Mouse (Mus musculus): ENCODE measurements around the gene Dis3l.

Gene Dis3l

DNA sequence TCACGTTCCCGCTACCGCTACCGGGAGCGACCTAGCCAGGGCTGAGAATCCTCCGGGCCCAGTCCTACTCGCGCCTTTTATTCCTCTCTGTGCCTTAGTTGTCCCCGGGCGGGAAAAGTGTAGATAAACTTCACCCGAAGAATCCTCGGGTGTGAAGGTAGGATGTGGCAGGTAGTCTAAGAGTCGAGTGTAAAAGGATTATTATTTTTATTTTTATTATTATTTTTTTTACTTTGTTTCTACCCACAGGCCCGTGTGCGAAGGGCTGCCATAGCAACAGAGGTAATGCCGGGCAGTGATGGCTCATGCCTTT lies at the start of gene Dis3l:
Dis3l (minus strand) TSS at position 35 of the 313 bp plus-strand sequence.
- DNase-seq, result no peak

DNA sequence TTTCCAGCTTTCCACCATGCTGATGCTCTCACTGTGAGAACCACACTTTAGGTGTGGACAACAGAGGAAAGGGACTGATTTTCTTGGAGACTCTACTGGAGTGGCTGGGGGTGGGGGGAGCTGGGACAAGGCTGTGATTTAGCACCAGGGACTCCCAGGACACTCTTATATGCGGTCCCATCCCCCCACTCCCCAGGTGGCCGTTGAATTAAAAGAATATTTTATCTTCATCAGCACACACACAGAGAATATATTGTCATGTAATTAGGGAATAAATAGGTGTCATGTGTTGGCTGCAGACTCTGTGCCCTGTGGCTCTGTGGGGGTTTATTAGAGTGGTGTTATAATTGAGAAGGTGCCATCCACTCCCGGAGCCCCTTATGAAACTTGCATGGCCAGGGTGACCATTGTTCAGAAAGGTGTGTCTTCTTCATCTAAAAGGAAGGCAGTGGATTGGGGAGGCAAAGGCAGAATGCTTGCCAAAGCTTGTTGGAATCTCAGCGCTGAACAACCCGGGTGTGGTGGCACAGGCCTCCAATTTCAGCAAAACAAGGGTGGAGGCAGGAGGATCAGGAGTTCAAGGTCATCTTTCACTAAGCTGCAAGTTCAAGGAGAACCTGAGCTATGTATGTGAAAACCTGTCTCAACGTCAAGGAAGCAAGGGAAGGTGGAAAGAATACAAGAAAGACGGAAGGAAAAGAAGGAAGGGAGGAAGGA lies 48.6 kb upstream of the Dis3l start:
- DNase-seq, result no peak

DNA sequence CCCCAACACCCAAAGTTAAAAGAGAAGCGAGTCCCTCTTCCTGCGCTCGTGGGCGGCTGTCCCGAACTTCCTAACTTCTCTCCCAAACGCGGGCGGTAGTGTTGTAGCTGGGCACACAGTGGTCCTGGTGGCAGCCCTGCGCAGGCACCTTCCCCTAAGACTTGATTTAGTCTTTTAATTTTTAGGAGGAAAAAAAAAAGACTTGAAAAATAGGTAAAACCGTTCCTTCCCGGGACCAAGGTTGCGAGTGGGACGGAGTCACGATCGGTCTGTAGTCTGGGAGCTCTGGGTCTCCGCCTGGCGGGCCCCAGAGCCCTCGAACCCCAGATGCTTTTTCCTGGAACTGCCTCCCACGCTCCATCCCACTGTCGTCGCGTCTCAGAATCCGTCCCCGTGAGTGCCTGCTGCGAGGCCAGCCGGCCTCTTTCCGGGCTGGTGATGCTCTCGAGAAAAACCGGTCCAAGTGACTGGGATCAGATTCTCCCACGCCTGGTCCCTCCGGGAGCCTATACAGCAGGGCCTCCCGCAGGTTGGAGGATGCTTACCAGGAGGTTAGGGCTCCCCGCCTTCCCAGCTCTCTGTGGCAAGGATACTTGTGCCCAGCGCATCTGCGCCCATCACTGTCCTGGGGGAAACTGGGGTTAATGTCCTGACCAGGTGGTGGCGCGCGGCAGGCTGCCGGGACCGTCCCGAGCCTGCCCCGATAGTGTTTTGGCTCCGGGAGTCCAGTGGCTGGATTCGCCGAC lies 45.6 kb upstream of the Dis3l start:
- DNase-seq, result peak; percentile 37 to 55

DNA sequence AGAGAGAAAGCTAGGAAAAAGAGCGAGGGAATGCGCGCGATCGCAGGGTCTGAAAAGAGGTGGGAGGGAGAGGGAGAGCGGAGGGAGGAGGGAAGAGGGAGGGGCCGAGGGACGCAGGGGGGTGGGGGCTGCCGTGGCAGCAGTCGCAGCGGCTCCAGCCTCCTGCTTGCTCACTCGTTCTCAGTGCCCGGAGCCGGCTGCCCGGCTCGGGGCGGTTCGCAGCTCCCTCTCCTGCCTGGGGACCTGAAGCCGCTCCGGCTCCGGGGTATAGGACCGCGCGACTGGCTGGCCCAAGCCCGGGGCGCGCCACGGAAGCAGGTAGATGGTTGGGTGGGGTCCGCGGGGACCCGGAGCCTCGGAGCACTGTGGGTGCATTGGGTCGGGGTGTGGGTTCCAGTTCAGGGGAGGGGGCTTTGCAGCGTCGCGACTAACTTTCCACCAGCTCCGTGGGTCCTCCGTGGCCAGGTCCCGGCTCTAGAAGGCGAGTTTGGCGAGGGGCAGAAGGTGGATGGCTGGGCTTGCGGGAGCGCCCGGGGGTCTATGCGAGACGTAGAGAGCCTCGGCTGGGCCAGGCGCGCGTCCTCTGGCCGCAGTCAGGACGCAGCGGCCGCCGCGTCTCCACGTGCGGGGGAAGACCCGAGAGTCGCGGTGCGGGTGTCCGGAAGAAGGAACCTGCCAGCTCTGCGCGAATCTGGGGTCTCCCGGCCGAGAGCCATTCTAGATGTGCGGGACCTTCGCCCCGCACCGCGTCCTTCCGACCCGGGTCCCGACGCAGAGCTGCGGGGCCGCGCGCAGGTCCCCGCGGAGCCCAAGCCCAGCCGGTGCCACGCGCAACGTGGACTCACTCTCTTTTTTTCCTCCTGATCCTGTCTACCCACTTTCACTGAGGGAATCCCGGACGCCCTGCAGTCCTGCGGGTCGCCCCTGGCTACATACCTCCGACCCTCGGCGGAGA lies 44.7 kb upstream of the Dis3l start, which contains the start of gene Megf11:
Megf11 (plus strand) TSS at position 116 of the 955 bp plus-strand sequence.
- DNase-seq, result peak; percentile 61 to 74

DNA sequence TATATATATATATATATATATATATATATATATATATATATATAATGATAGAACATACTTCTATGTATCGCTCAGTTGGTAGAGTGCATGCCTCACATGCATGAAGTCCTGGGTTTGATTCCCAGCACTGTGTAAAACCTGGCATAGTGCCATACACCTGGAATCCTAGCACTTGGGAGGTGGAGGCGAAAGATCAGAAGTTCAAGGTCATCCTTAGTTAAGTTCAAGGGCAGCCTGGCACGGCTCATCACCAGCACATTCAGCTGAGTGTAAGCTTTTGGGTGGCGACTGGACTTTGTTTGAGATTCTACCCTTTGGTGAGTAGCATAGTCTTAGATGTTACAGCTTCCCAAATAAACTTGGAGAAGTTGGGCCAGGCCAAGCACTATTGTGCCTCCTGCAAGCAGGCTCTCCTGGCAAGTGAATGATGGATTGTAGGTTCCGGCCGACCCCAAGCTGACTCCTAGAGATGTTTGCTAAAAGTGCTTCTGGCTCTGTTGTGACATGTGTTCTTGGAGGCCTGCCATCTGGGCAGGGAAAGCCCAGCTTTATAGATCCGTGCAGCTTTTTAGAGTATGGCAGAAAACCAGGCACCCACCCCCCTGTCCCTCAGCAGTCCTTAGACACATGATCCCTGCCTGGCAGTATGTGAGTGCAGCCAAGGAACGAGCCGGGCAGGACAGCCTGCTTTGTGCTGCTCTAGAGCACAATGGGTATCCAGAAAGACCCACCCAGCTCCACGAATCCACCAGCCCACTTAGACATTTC lies 42.1 kb upstream of the Dis3l start:
- DNase-seq, result peak; percentile 36 to 49

DNA sequence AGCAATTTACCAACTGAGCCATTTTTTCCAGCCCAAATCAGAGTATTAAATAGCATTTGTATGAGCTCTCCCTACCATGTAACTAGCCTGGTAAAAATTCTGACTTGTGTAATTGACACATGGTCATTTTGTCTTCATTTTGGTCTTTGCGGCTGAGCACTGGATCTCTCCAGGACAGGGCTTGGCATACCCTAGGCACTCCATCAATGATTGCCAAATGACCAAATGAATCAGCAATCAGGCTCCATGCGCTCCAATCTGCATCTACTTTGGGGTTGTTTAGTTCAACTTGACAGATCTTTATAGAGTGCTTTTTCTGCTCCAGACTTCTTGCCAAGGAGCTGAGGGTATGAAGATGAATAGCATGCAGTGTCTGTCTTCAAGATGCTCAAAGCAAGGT lies 35.3 kb upstream of the Dis3l start:
- DNase-seq, result no peak

DNA sequence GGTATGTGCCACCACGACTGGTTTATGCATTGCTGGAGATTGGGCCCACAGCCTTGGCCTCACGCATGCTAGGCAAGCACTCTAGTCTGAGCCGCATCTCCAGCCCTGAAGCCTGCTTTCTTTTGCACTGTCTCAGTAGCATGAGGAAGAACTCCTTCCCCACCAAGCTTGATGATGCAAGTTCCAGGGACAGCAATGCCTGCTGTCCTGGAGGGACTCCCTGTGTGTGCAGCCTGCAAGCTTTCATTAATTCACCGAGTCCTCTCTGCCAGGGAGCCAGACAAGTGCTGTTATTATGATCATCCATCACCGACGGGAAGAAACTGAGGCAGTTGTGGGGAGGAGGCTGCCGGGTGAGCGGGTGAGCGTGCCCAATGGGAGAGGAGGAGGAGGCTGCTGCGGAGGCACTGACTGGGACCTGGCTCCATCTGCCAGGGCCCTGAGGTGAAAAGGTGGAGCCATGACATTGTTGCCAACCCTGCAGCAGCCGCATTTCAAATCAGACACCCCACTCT lies 30.3 kb upstream of the Dis3l start:
- DNase-seq, result no peak

DNA sequence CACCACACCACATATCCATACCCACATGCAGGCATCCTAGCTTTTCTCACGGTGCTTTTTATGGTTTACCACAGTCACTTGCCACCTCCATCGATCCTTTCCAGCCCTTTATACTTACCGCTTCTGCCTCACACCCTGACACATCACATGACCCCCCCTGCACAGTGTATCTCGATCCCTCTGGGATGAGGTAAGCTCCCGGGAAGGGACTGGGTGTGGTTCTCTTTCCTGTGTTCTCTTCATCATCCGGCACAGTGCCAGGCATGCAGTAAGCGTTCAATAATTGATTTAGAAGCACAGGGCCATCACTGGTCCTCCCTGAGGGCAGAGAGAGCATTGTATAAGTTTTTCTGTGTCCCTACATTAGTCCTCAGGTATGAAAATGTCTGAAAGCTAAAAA lies 28.8 kb upstream of the Dis3l start:
- no peak for DNase-seq

DNA sequence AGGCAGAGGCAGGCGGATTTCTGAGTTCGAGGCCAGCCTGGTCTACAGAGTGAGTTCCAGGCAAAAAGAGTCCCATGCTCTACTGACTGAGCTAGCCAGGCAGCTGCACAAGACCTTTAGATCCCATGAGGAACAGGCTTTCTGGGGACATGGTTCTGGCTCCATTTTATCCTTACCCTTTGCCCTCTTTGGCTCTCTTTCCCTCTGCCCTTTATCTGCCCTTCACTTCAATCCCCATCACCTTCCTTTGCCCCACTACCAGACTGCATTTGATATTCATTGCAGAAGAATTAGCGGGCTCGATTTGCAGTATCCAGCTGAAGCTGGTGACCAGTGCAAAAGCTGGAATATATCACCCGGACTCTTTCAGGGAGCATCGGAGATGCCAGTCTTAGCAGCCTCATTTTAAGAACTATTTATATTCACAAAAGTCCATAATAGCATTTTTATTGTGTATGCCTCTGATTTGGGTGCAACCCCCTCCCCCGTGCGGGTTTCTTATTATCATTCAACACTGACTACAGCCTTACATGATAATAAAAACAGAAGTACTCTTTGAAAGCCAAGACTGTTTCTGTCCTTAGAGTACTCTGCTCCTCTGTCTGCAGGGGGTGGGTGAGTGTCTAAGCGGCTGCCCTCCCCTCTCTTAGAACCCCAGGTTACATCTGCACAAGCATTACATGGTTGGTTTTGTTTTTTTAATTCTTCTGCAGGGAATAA lies 20.3 kb upstream of the Dis3l start:
- DNase-seq, result no peak

DNA sequence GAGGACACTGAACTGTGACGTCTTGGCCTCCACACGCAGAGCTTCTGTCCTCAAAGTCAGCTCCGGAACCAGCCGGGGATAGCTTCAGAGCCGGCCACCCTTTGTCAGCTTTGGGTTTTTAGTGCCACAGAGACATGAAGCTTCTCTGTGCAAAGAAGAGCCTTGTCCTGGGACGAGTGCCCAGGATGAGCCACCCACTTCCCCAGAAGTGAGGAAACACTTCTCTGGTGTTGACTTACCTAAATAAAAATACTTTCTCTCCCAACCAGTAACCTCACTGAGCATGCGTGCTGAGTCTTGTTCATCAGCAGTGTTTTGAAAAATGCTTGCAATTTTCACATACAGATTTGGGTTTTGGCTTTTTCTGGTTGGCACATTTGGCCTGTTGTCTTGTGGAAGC lies 14.5 kb upstream of the Dis3l start:
- DNase-seq, result no peak

DNA sequence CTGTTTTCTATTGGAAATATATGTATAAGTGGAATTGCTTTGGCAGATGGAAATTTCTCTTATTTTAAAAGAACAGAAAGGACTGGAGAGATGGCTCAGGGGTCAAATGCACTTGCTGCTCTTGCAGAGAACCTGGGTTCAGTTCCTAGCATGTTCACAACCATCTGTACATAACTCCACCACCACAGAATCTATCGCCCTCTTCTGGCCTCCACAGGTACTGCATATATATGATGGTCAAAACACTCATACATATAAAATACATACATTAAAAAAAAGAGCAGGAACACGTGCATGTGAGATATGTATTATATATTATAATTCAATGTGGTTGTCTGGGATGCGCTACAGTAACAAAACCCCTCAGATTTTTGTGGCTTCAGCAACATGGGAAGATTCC lies 10.1 kb upstream of the Dis3l start:
- DNase-seq, result no peak

DNA sequence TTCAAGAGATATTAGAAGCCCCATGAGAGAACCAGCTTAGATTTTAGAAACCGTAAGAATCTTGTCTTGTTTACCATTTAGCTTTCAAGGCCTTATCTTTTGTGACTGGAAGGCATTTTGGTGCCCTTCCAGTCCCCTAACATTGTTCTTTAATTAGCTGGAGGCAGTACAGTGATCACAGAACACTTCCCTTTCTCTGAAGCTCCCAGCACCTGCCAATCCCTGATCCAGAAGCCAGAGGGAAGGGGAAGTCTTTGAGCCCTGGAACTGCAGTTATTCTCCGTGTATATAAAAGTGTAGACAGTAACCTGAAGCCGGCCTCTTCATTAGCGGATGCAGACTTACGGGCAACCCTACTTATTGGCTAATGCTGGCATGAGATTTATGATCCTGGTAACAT lies 8.4 kb upstream of the Dis3l start:
- DNase-seq, result no peak

DNA sequence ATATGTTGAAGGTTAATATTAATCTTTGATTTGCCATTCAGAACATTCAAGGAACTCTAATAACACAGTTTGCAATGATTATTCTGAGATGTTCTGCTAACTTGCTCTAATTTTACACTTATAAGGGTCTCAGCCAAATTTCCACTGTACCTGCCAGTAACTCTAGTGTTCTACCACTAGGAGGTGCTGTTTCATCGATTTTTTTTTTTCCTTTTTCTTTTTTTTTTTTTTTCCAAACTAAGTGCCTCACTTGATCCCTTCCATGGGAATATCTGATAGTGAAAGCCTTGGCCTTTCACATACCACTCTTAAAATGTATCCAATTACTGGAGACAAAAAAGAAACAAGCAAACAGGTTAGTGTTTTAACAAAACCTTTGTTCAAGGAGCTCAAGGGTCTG lies 6.3 kb upstream of the Dis3l start:
- no peak for DNase-seq

DNA sequence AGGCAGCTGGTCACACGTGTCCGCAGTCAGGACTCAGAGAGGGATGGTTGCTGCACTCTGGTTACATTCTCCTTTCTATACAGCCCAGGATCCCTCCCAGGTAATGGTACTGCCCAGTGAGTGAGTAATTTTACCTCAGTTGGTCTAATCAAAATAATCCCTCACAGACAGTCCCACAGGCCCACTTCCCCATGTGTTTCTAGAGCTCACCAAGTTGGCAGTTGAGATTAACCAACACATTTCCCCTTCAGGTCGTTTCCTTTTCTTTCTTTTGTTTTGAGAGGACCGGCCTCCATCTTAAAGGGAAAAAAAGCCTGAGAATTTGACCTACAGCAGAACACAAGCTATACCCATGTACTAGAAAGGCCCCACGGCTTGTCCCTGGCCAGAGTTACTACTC lies 4.8 kb upstream of the Dis3l start:
- DNase-seq, result no peak

DNA sequence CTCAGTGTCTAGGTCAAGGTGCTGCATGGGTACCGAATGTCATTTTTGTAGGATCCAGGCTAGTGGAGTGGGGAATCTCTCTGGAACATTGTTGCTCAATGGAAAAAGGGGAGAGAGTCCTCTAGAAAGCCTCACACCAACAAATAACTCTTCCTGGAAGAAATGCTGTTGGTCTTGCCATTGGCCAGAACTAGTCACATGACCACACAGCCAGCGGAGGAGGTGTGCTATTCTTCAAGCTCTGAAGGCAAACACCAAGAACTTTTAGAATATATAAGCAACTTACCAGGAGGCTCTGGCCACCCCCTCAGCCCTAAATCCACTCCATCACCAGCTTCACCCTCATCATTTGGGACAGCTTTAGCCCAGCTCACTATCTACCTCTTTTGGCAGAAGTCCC lies 2.6 kb upstream of the Dis3l start:
- no peak for DNase-seq

DNA sequence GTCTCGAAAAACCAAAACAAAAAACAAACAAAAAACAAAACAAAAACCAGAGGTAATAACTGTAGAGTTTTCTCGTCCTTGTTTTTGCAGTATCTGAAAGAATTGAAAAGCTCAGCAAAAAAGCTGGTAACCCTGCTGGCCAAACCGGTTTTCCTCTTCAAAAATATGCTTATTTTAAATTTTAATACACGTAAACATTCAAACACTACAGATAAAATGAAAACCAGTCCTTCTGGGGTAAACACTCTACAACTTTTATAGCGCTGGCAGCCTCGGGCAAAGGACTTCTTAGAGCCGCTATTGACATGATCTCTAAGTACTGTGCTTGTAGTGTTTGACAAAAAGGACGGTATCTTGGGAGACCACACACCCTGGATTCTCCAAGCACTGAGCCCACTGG lies 583 bp upstream of the Dis3l start:
- no peak for DNase-seq

DNA sequence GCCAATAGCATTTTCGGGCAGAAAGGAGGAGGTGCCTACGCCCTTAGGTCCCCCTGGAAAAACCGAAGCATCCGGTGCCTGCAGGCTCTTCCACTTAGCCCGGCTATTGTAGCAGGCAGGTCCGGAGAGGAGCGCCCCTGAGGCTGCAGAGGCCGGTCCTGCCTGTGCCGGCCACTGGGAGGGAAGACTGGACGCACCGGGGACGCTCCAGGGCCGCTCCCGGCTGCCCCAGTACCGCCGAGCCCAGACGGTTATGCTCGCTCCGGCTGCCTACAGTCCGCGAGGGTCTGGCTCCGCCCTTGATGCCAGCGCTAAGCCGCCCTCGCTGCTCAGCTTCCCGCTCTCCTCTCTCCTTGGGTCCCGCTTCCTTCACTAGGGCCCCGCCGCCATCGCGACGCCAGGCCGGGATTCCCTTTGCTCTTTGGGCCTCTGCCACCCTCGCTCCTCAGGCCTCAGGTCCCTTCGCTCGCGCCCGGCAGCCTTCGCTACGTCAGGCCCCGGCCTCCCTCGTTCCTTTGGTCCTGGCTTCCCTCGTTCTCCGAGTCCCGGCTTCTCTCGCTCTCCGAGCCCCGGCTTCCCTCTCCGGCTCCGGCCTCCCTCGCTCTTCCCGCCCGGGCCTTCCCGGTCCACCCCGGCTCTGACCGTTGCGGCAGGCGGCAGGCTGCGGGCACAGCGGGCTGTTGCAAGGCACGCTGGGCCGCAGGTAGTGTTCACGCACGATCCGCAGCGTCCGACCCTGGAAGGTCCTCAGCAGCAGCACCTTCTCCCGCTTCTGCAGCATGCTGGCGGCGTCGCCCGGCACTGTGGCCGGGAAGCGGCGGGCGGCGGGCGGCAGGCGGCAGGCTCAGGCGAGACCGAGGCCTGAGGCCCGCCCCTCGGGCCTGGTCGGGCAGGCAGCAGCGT lies 486 bp downstream of the Dis3l start:
- DNase-seq, result peak; percentile 80 to 89

DNA sequence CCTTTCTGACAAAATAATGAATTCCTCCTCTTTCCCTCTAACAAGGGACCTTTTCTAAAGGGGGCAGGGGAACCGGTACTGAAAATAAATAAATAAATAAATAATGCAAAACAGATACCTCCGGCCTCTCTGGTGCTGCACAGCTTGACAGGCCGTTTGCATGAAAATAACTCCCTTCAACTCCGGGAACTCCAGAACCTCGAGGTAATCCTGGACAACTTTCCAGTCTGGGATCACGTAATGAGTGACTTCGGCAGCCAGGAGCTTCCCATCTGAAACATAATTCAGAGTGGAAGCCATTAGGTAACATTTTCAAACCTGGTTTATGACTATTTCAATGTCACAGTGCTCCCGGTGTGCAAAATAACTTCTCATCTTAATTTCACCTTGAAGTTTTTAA lies 1.7 kb downstream of the Dis3l start:
- peak in 1 of 2 experiments; percentile 10 for DNase-seq

DNA sequence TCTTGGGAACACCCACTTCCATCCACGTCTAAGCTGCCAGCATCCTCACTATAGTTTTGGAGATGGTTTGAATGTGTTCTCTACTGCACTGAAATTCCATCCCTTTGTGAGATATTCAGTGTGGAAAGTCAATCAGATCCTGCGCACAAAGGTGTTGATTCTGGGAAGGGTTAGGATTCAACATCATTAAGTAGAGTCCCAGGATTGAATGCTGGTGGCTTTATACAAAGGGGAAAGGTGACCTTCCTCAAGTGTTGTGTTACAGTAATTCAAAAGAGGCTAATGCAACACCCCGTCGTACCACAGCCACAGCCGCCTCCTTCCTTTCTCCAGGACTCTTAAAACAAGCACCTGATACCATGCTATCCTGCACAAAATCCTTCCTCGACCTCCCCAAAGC lies 5.3 kb downstream of the Dis3l start:
- DNase-seq, result no peak

DNA sequence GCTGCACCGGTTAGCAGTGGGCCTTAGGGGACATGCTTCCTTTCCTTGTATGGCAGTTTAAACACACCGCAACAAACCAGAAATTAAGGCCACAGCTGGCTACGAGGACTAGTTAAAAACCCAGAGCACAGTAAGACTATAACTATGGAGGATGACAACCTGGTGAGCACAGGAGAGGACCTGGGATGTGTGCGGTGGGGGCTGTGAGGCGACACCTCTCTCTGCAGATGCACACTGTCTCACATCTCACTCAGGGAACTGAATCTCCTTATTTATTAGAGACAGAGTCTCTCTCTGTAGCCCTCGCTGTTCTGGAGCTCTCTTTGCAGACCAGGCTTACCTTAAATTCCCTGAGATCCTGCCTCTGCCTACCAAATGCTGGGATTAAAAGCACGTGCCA lies 17.1 kb downstream of the Dis3l start:
- DNase-seq, result no peak

DNA sequence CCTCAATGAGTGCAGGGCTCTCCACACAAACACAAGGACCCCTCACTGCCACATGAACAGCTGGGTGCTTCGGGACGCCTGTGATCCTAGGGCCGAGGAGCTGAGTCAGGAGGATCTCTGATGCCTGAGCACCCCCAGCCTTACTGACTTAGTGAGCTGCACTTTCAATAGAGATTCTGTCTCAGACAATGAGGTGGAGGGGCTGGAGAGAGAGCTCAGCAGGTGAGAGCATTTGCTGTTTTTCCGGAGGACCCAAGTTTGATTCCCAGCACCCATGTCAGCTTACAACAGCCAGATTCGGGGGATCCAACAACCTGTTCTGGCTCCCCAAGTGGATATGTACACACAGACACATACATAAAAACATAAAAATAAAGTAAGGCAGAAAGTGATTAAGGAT lies 24.1 kb downstream of the Dis3l start:
- no peak for DNase-seq
